Mouse (Mus musculus) liver, adult 2 months (tissue): Measurements from ENCODE around the gene Vps13d. TPM values are rescaled to one million over a fixed set of nuclear protein-coding genes. Genes with fewer than 3 reads are reported as not detected.

Source experiments
- DNase-seq: peaks from one replicate; pipeline ENCODE4 v3.0.0-alpha.2; 2011; ENCODE audit warnings: low read depth, low spot score; ENCODE audit errors: extremely low read depth
- H3K27ac ChIP-seq: fragments of 200-500 bp; replicated peaks from 2 replicates; pipeline ENCODE4 v1.5.1; 2012; ENCODE audit warnings: low read depth, mild to moderate bottlenecking, control low read depth, inconsistent platforms, low read length; ENCODE audit not compliant: insufficient read depth
- H3K27me3 ChIP-seq: fragments of 200-500 bp; 2 replicates; pipeline ENCODE4 v1.6.1; 2012; ENCODE audit warnings: mild to moderate bottlenecking, moderate library complexity, low read length, inconsistent platforms; ENCODE audit not compliant: control insufficient read depth, insufficient read depth
- H3K36me3 ChIP-seq: fragments of 200-500 bp; 2 replicates; pipeline ENCODE4 v1.6.1; 2012; ENCODE audit warnings: low read length, inconsistent platforms; ENCODE audit not compliant: control insufficient read depth, insufficient read depth
- H3K4me1 ChIP-seq: fragments of 200-500 bp; 2 replicates; pipeline ENCODE4 v1.6.1; 2011; ENCODE audit warnings: low read length; ENCODE audit not compliant: control insufficient read depth, insufficient read depth
- H3K4me3 ChIP-seq: fragments of 200-500 bp; 2 replicates; pipeline ENCODE4 v1.5.1; 2011; ENCODE audit warnings: low read depth, mild to moderate bottlenecking, control low read depth, low read length, moderate library complexity; ENCODE audit not compliant: insufficient read depth
- H3K79me2 ChIP-seq: fragments of 200-500 bp; 2 replicates; pipeline ENCODE4 v1.6.1; 2012; ENCODE audit warnings: inconsistent platforms, mild to moderate bottlenecking, low read length, moderate library complexity; ENCODE audit not compliant: control insufficient read depth, insufficient read depth
- H3K9ac ChIP-seq: fragments of 200-500 bp; 2 replicates; pipeline ENCODE4 v1.6.1; 2012; ENCODE audit warnings: low read depth, mild to moderate bottlenecking, control low read depth, inconsistent platforms, low read length
- CTCF ChIP-seq: fragments of 200-500 bp; IDR thresholded peaks from 2 replicates; pipeline ENCODE4 v1.5.1; 2011; ENCODE audit warnings: low read depth, low read length, control low read depth
- POLR2A ChIP-seq: fragments of 200-500 bp; IDR thresholded peaks from 2 replicates; pipeline ENCODE4 v1.6.1; 2011; ENCODE audit warnings: low read length, control low read depth; ENCODE audit not compliant: insufficient read depth; ENCODE audit errors: extremely low read depth
- WGBS: fragments of 180-500 bp; shearing (Covaris S2); methylation state at CpG from one replicate; pipeline ENCODE4 v1.1.7; 2018; 5-methylcytosine and 5-hydroxymethylcytosine counted together
- polyA plus RNA-seq: library from polyadenylated mRNA; depleted of rRNA; stranded (reverse); fragments of >200 nt; gene quantifications from 2 replicates; pipeline ENCODE4 v1.2.3, GENCODE M21; 2012
- total RNA-seq: library from RNA; depleted of rRNA; stranded (reverse); fragments of >200 nt; gene quantifications from 2 replicates; pipeline ENCODE4 v1.2.3, GENCODE M21; 2014

Gene Vps13d
- total and polyA plus RNA-seq, 2 experiments: 11.6 to 32.4 TPM

DNA sequence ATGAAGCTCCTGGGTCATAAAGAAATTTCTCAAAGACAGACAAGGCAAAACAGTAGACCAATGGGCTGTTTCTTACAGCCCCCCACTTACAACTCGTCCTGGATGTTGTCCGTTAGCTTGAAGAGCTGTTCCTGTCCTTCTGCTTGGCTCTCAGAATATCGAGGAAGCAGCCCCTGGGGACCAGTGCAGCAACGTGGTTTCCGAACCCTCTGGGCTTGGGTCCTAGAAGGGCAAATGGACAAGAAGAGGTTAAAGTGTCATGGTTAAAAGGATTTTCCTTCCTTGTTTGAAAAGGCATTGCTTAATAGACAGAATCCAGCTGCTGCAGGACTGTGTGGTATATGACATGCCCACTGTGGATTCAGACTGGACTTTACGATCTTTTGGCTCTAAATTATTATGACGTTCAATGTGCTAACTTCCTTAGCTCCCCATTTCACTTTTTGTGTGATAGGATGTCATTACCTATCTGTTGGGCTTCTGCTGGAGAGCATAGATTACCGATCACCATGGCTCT is 211.5 kb downstream of the Vps13d start:
- H3K9ac ChIP-seq: no peak overlapping the region
- no peak overlapping the region for H3K4me3 ChIP-seq
- no peak for DNase-seq
- H3K36me3 ChIP-seq: peaks cover 12% of the 10 kb centered on the region; the same call in 1 of the 2 replicates
- H3K79me2 ChIP-seq: no peaks in the 10 kb centered on the region
- WGBS: 87% methylated on average over 8 of the region's 8 CpGs
- 0 out of 2 replicates have a peak overlapping the region, but pooled peaks have one; percentile 2 for H3K27ac ChIP-seq
- peaks cover 21% of the 10 kb centered on the region for H3K4me1 ChIP-seq
- no peak for TF ChIP-seq POLR2A
- TF ChIP-seq CTCF: no peak
- no peaks in the 10 kb centered on the region for H3K27me3 ChIP-seq

- no peaks in the 10 kb centered on the region for H3K27me3 ChIP-seq
- H3K4me1 ChIP-seq: peaks cover 28% of the 10 kb centered on the region
- H3K79me2 ChIP-seq: no peaks in the 10 kb centered on the region
- no peak overlapping the region for H3K9ac ChIP-seq
- H3K36me3 ChIP-seq: peaks cover 12% of the 10 kb centered on the region; the same call in 1 of the 2 replicates
- H3K4me3 ChIP-seq: no peak overlapping the region
- 7% methylated on average over 8 of the region's 8 CpGs for WGBS
- DNase-seq: peak; percentile 46
- H3K27ac ChIP-seq: 0 out of 2 replicates have a peak overlapping the region, but pooled peaks have one; percentile 41
- TF ChIP-seq CTCF: no peak
- TF ChIP-seq POLR2A: no peak
Observed at GRCm38 (mm10) chr4:144980811-144981551, 213.8 kb downstream of the Vps13d start.

- no peak for TF ChIP-seq POLR2A
- TF ChIP-seq CTCF: no peak
- WGBS: 82% methylated on average over 2 of the region's 2 CpGs
Observed at GRCm38 (mm10) chr4:144980110-144980509, 214.7 kb downstream of the Vps13d start.

GRCm38 (mm10) chr4:144978039-144978438 is 216.8 kb downstream of the Vps13d start:
- TF ChIP-seq POLR2A (no peak), CTCF (no peak)
- WGBS: 94% methylated on average over 6 of the region's 6 CpGs
- no peaks in the 10 kb centered on the region for H3K27me3 ChIP-seq

More at GRCm38 (mm10) chr4:144980110-144980509, 214.7 kb downstream of the Vps13d start:
- Histone ChIP-seq H3K27me3 (no peaks in the 10 kb centered on the region), H3K4me3 (no peak overlapping the region), H3K9ac (no peak overlapping the region), H3K4me1 (peaks cover 26% of the 10 kb centered on the region), H3K79me2 (no peaks in the 10 kb centered on the region), H3K27ac (no peak overlapping the region), H3K36me3 (peaks cover 10% of the 10 kb centered on the region; the same call in 1 of the 2 replicates)
- DNase-seq: no peak

GRCm38 (mm10) chr4:144977057-144977456 is 217.7 kb downstream of the Vps13d start:
- Histone ChIP-seq H3K4me1 (peaks cover 24% of the 10 kb centered on the region), H3K36me3 (peaks cover 9% of the 10 kb centered on the region), H3K27me3 (no peaks in the 10 kb centered on the region), H3K27ac (no peak overlapping the region), H3K4me3 (no peak overlapping the region), H3K9ac (no peak overlapping the region), H3K79me2 (no peaks in the 10 kb centered on the region)
- TF ChIP-seq CTCF: no peak
- TF ChIP-seq POLR2A: no peak
- WGBS: 66% methylated on average over 1 of the region's 1 CpGs
- DNase-seq: no peak

More at GRCm38 (mm10) chr4:144978039-144978438, 216.8 kb downstream of the Vps13d start:
- no peak for DNase-seq
- peaks cover 19% of the 10 kb centered on the region for H3K4me1 ChIP-seq
- no peaks in the 10 kb centered on the region for H3K79me2 ChIP-seq
- H3K4me3 ChIP-seq: no peak overlapping the region
- H3K27ac ChIP-seq: no peak overlapping the region
- H3K36me3 ChIP-seq: peaks cover 12% of the 10 kb centered on the region; the same call in 1 of the 2 replicates
- no peak overlapping the region for H3K9ac ChIP-seq
